Mouse (Mus musculus) hindbrain, embryonic 12.5 days (tissue): ENCODE measurements around the gene Tns1. TPM values are rescaled to one million over a fixed set of nuclear protein-coding genes. Genes with fewer than 3 reads are reported as not detected.
A peak's percentile ranks its signal among the peaks of the same experiment; 100 is the strongest.

Experiments
- ATAC-seq: fragments of 200-750 bp; cut with Nextera tagmentation; 2 replicates; pipeline ENCODE4 v1.8.0; 2017; ENCODE audit warnings: moderate TSS enrichment; ENCODE audit not compliant: low FRiP score
- H3K27ac ChIP-seq: fragments of 300-500 bp; sonication (generic); 2 replicates; pipeline ENCODE4 v1.5.1; 2016; ENCODE audit warnings: mild to moderate bottlenecking
- H3K27me3 ChIP-seq: fragments of 300-500 bp; sonication (generic); 2 replicates; pipeline ENCODE4 v1.6.1; 2016; ENCODE audit warnings: mild to moderate bottlenecking
- H3K36me3 ChIP-seq: fragments of 300-500 bp; sonication (generic); 2 replicates; pipeline ENCODE4 v1.6.1; 2016; ENCODE audit warnings: mild to moderate bottlenecking
- H3K4me1 ChIP-seq: fragments of 300-500 bp; sonication (generic); 2 replicates; pipeline ENCODE4 v1.6.1; 2016
- H3K4me2 ChIP-seq: fragments of 300-500 bp; sonication (generic); replicated peaks from 2 replicates; pipeline ENCODE4 v1.6.1; 2016; ENCODE audit warnings: mild to moderate bottlenecking
- H3K4me3 ChIP-seq: fragments of 300-500 bp; sonication (generic); 2 replicates; pipeline ENCODE4 v1.5.1; 2016; ENCODE audit warnings: mild to moderate bottlenecking
- H3K9ac ChIP-seq: fragments of 300-500 bp; sonication (generic); 2 replicates; pipeline ENCODE4 v1.6.1; 2016; ENCODE audit warnings: mild to moderate bottlenecking, moderate library complexity
- H3K9me3 ChIP-seq: fragments of 300-500 bp; sonication (generic); replicated peaks from 2 replicates; pipeline ENCODE4 v1.6.1; 2016; ENCODE audit warnings: mild to moderate bottlenecking
- WGBS: fragments of 180-500 bp; shearing (Covaris S2); methylation state at CpG from one replicate; pipeline ENCODE4 v1.1.7; 2016; 5-methylcytosine and 5-hydroxymethylcytosine counted together
- polyA plus RNA-seq: library from polyadenylated mRNA; unstranded; fragments of >200 nt; fragmentation: Nextera tagmentation; extraction: Ambion mirVana; gene quantifications from 2 replicates; pipeline ENCODE4 v1.2.1, GENCODE M21; 2016

Tns1 gene
- polyA plus RNA-seq, 1 experiment from 2014 or later = 28.3 TPM

GRCm38 (mm10) chr1:74049430-74049829 is 74.8 kb downstream of the Tns1 start:
- 90% methylated on average over 17 of the region's 17 CpGs for WGBS
- H3K27me3 ChIP-seq = no peaks in the 10 kb centered on the region; the same call in 1 of the 2 replicates
- no peaks in the 10 kb centered on the region for H3K36me3 ChIP-seq
- no peak for ATAC-seq
- no peak overlapping the region for H3K4me3 ChIP-seq
- H3K4me2 ChIP-seq = no peak overlapping the region
- no peak overlapping the region for H3K27ac ChIP-seq
- no peak overlapping the region for H3K9ac ChIP-seq
- H3K9me3 ChIP-seq = no peaks in the 10 kb centered on the region
- H3K4me1 ChIP-seq = peaks cover 19% of the 10 kb centered on the region

GRCm38 (mm10) chr1:74047722-74048121 is 76.5 kb downstream of the Tns1 start:
- WGBS = 82% methylated on average over 6 of the region's 6 CpGs
- no peak overlapping the region for H3K9ac ChIP-seq
- H3K9me3 ChIP-seq = no peaks in the 10 kb centered on the region
- no peak overlapping the region for H3K4me2 ChIP-seq
- H3K4me1 ChIP-seq = peaks cover 11% of the 10 kb centered on the region
- no peaks in the 10 kb centered on the region for H3K27me3 ChIP-seq
- no peak for ATAC-seq
- no peak overlapping the region for H3K27ac ChIP-seq
- no peak overlapping the region for H3K4me3 ChIP-seq
- no peaks in the 10 kb centered on the region for H3K36me3 ChIP-seq

DNA sequence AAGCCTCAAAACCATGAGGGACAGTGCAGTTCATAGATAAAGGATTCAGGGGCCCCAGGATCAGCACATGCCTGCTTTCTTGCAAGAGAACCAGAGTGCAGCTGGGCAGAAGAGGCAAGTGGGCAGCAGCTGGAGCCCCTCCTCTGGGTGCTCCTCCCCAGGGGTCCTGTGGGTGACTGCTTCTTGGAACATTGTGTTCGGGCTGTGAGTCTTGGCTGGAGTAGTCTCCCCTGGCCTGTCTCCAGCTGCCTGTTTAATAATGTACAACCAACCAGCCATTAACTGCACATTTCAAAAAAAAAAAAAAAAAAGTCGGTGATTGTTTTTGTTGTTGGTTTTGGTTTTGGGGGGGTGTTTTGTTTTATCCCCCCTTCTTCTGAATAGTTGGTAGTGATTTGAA is 76.9 kb downstream of the Tns1 start:
- Histone ChIP-seq H3K4me3 (no peak overlapping the region), H3K36me3 (no peaks in the 10 kb centered on the region), H3K27me3 (no peaks in the 10 kb centered on the region), H3K4me1 (peaks cover 15% of the 10 kb centered on the region), H3K9me3 (no peaks in the 10 kb centered on the region), H3K27ac (no peak overlapping the region), H3K9ac (no peak overlapping the region), H3K4me2 (no peak overlapping the region)
- WGBS = 73% methylated on average over 2 of the region's 2 CpGs
- ATAC-seq = no peak

- Histone ChIP-seq H3K4me2 (no peak overlapping the region), H3K36me3 (no peaks in the 10 kb centered on the region), H3K4me3 (no peak overlapping the region), H3K9me3 (no peaks in the 10 kb centered on the region), H3K27me3 (no peaks in the 10 kb centered on the region), H3K27ac (no peak overlapping the region), H3K4me1 (peaks cover 30% of the 10 kb centered on the region), H3K9ac (no peak overlapping the region)
- 84% methylated on average over 2 of the region's 2 CpGs for WGBS
- no peak for ATAC-seq
Measured at GRCm38 (mm10) chr1:74045034-74045433, 79.2 kb downstream of the Tns1 start.

DNA sequence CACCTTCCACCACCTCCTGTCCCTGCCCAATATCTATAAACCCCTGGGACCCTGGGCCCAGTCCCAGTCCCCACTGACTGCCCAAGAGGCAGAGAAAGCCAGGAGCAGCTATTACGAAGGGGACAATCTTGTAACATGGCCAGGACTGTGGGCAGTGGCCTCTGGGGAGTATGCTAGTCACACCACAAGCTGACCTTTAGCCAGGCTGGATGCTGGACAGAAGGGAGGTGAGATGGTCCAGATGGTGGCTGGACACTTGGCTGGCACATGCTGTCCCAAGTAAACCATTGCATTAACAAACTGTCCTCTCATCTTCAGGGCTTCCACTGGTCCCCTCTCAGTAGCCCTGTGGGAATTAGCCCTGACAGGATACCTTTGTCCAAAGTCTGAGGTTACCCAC is 79.8 kb downstream of the Tns1 start:
- no peak overlapping the region for H3K4me3 ChIP-seq
- no peaks in the 10 kb centered on the region for H3K27me3 ChIP-seq
- H3K9ac ChIP-seq = no peak overlapping the region
- no peaks in the 10 kb centered on the region for H3K9me3 ChIP-seq
- no peaks in the 10 kb centered on the region for H3K36me3 ChIP-seq
- no peak for ATAC-seq
- H3K4me2 ChIP-seq = no peak overlapping the region
- WGBS = 90% methylated on average over 1 of the region's 1 CpGs
- no peak overlapping the region for H3K27ac ChIP-seq
- peaks cover 30% of the 10 kb centered on the region for H3K4me1 ChIP-seq

DNA sequence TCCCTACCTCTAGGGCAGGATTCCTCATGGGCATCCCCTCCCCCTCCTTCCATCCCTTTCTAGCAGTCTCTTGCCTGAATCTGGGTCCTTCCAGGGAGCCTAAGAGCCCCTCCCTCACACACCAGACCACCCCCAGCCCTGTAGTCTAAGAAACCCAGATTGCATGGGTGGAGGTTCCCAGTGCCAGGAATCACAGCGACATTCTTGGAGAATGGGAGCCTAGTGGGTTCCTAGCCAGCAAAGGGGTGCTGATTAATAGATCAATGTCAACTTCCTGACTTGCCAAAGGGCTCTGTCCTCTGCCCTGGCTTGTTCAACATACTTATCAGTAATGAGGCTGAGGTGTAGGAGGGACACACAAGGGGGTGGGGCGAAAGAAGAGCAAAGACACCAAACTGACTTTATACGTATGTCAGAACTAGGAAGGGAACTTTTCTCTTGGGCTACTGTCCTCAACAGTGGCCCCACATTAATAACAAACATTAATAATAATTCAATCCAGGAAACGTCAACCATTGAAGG is 80.6 kb downstream of the Tns1 start:
- 68% methylated on average over 4 of the region's 4 CpGs for WGBS
- Histone ChIP-seq H3K27ac (no peak overlapping the region), H3K9ac (no peak overlapping the region), H3K4me1 (peaks cover 30% of the 10 kb centered on the region), H3K4me2 (no peak overlapping the region), H3K36me3 (no peaks in the 10 kb centered on the region), H3K27me3 (no peaks in the 10 kb centered on the region), H3K4me3 (no peak overlapping the region), H3K9me3 (no peaks in the 10 kb centered on the region)
- ATAC-seq = no peak

DNA sequence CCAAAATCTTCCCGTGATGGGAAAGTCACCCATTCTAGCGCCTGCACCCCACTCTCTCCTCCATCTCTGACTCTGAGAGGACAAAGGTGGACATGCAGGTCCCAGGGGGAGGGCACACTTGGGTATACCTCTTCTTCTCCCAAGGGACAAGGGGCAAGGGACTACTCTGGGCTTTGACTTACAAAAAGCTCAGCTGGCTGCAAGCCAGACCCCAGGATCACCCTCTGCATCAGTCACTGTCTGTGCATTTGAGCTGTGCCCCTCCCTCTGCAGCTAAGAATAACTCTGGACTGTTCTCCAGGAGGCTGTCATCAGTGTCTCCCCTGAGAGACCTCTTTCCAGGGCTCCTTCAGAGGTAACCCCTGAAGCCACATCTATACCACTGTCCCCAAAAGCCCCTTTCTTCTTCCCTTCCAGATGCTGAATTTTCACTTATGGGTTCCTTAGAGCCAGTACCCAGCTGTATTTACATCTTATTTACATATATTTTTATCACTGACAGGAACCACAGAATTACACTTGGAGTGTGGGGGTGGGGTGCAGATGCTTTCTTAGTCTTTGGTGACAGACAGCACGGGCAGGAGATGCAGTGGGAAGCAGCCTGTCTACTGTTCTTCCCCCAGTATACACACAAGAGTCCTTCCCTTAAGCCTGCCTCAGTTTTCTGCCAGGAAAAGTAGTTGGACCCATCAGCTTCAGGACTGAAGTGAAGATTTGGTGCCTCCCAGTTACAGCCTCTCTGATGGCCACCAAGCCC is 81.4 kb downstream of the Tns1 start:
- H3K4me3 ChIP-seq = no peak overlapping the region
- no peak overlapping the region for H3K9ac ChIP-seq
- peaks cover 30% of the 10 kb centered on the region for H3K4me1 ChIP-seq
- H3K4me2 ChIP-seq = no peak overlapping the region
- H3K9me3 ChIP-seq = no peaks in the 10 kb centered on the region
- WGBS = 61% methylated on average over 3 of the region's 3 CpGs
- H3K27ac ChIP-seq = peak overlapping the region; percentile 40; the same call in 1 of the 2 replicates
- peak; percentile 52; the same call in 1 of the 2 replicates for ATAC-seq
- no peaks in the 10 kb centered on the region for H3K36me3 ChIP-seq
- H3K27me3 ChIP-seq = no peaks in the 10 kb centered on the region

DNA sequence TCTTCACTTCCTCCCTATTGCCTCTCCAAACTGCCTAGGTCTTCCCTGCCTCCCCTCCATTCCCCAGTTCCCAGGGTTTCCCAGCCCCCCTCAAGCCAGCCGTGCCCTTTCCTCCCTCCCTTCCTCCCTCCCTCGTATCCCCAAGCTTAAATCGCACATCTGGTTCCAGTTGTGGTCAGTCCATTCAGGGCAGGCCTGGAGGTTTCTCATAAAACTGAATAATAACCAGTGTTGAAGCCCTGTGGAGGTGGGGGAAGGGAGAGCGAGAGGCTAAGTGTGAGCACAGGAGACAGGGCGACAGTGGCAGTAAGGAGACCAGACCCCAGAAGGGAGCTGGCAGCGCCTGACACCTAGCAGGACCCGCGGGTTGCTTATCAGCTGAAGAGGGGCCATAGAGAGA is 82.6 kb downstream of the Tns1 start:
- peaks cover 36% of the 10 kb centered on the region for H3K4me1 ChIP-seq
- 37% methylated on average over 8 of the region's 8 CpGs for WGBS
- H3K27ac ChIP-seq = peak overlapping the region; percentile 40

GRCm38 (mm10) chr1:74041178-74041577 is 83.1 kb downstream of the Tns1 start:
- Histone ChIP-seq H3K4me3 (no peak overlapping the region), H3K4me2 (no peak overlapping the region), H3K9me3 (no peaks in the 10 kb centered on the region), H3K9ac (no peak overlapping the region), H3K27ac (no peak overlapping the region), H3K4me1 (peaks cover 41% of the 10 kb centered on the region), H3K27me3 (peaks cover 14% of the 10 kb centered on the region), H3K36me3 (no peaks in the 10 kb centered on the region)
- WGBS = 76% methylated on average over 7 of the region's 7 CpGs
- no peak for ATAC-seq

More for the DNA sequence above, 82.6 kb downstream of the Tns1 start:
- H3K27me3 ChIP-seq = peaks cover 9% of the 10 kb centered on the region
- H3K9ac ChIP-seq = no peak overlapping the region
- no peak for ATAC-seq
- H3K4me3 ChIP-seq = no peak overlapping the region
- H3K9me3 ChIP-seq = no peaks in the 10 kb centered on the region
- H3K4me2 ChIP-seq = 0 out of 2 replicates have a peak overlapping the region, but pooled peaks have one; percentile 17
- H3K36me3 ChIP-seq = no peaks in the 10 kb centered on the region

DNA sequence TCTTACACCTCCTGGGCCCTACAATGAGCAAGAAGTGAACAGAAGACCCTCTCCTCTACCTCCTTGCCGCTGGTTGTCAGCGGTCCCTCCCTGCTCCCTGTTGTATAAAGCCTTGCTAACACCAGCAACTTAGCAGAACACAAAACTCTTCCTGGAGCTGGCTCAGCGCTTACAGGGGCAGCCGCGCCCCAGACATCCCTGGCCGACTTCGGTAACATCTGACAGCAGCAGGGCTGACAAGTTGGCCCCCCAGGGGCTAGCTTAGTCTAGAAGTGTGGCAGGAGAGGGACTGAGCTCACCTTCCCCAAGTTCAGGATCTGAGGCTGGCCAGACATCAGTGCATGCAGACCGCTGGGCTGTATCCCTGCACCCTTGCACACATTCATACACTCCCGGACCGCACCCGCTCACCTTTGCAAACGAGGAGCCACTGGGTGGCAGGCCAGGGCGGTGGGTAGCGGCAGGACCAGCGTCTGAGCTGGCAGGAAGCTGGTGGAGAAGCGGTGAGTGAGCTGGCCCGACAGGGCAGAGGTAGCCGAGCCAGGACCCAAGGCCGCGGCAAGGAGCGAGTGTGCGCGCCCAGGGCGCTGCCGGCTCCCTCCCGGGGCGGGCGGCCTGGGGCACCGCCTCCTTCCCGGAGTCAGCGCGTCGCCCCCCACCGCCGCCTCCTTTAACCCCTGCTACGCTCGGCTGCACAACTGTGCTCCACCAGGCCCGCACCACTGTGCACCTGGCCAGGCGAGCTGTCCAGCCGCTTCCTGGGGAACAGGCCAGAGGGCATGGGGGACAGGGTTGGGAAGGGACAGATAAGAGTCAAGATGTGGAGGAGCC is 87.5 kb downstream of the Tns1 start:
- WGBS = 4% methylated on average over 40 of the region's 40 CpGs
- no peak overlapping the region for H3K27ac ChIP-seq
- H3K4me1 ChIP-seq = peaks cover 36% of the 10 kb centered on the region
- peak overlapping the region; percentile 64 for H3K4me2 ChIP-seq
- H3K36me3 ChIP-seq = no peaks in the 10 kb centered on the region
- H3K4me3 ChIP-seq = peak overlapping the region; percentile 35
- H3K9ac ChIP-seq = peak overlapping the region; percentile 63
- H3K27me3 ChIP-seq = peaks cover 23% of the 10 kb centered on the region
- no peaks in the 10 kb centered on the region for H3K9me3 ChIP-seq
- ATAC-seq = peak; percentile 53

DNA sequence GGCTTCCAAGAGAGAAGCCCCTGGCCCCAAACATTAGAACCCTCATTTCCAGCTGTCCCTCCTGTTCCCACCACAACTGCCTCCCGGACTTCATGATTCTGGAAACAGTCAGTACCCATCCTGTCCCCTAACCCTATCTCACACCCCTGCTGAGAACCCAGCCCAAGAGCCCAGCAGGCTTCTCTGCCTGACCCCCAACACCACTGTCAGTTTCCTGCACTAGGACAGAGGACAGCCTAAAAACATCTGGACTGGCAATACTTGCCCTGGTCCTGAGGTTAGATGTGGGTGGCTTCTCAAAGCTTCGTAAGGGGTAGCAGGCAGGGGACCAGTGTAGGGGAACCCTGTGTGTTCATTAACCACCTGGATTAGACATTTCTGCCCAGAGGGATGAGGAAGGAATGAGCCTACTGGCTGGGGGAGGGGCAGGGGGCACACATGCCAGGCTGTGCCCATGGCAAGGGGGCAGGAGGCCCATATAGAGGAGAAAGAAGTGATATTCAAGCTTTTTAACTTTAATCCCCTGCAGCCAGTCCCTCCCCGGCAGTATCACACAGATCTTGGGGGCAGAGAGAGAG is 88.2 kb downstream of the Tns1 start:
- Histone ChIP-seq H3K27me3 (peaks cover 23% of the 10 kb centered on the region), H3K4me2 (0 out of 2 replicates have a peak overlapping the region, but pooled peaks have one; percentile 64), H3K4me1 (peaks cover 33% of the 10 kb centered on the region), H3K9ac (no peak overlapping the region), H3K27ac (no peak overlapping the region), H3K36me3 (no peaks in the 10 kb centered on the region), H3K4me3 (peak overlapping the region; percentile 35; the same call in 1 of the 2 replicates), H3K9me3 (no peaks in the 10 kb centered on the region)
- no peak for ATAC-seq
- 36% methylated on average over 3 of the region's 3 CpGs for WGBS

GRCm38 (mm10) chr1:74035487-74035886 is 88.8 kb downstream of the Tns1 start:
- no peak for ATAC-seq
- no peak overlapping the region for H3K4me2 ChIP-seq
- no peaks in the 10 kb centered on the region for H3K9me3 ChIP-seq
- peaks cover 23% of the 10 kb centered on the region for H3K27me3 ChIP-seq
- H3K4me3 ChIP-seq = no peak overlapping the region
- no peak overlapping the region for H3K9ac ChIP-seq
- WGBS = 73% methylated on average over 4 of the region's 4 CpGs
- H3K27ac ChIP-seq = no peak overlapping the region
- H3K36me3 ChIP-seq = no peaks in the 10 kb centered on the region
- H3K4me1 ChIP-seq = peaks cover 35% of the 10 kb centered on the region
